31 mouse cellular contexts compared by ENCODE assay signal in genomic region chr10:79546483-79546882, GRCm38 (mm10). TPM values are rescaled to one million over a fixed set of nuclear protein-coding genes. Genes with fewer than 3 reads are reported as not detected.
DNase-seq lines count a peak whose midpoint lies in the region; ATAC-seq lines count a peak whose summit lies in the region.
"Had no signal": no experiment of that assay in that cellular context is flagged by ENCODE, and none has a peak within 500 bp of the region (broad histone marks: within the 10 kb centered on the region; RNA-seq: fewer than 3 reads in every experiment).

No protein-coding gene starts in this region.

- peaks cover 79% of the 10 kb centered on the region for H3K36me3 ChIP-seq in kidney, embryonic 16.5 days (ENCODE audit: insufficient read depth, low read length)

- H3K27ac ChIP-seq in kidney, embryonic 16.5 days (ENCODE audit: low read length) = no peak overlapping the region
- H3K27ac ChIP-seq: embryonic facial prominence, embryonic 12.5 days; embryonic facial prominence, embryonic 15.5 days; forebrain, embryonic 12.5 days; forebrain, embryonic 15.5 days; heart, embryonic 13.5 days; hindbrain, embryonic 12.5 days; hindbrain, embryonic 15.5 days; intestine, embryonic 15.5 days had no signal

- H3K4me1 ChIP-seq in kidney, embryonic 16.5 days (ENCODE audit: insufficient read depth, low read length) = no peaks in the 10 kb centered on the region
- H3K4me1 ChIP-seq: embryonic facial prominence, embryonic 12.5 days; embryonic facial prominence, embryonic 15.5 days; forebrain, embryonic 12.5 days; forebrain, embryonic 15.5 days; hindbrain, embryonic 12.5 days; hindbrain, embryonic 15.5 days had no signal

- H3K4me3 ChIP-seq in kidney, embryonic 16.5 days (ENCODE audit: low read length) = no peak overlapping the region
- H3K4me3 ChIP-seq: embryonic facial prominence, embryonic 12.5 days; embryonic facial prominence, embryonic 15.5 days; forebrain, embryonic 12.5 days; forebrain, embryonic 15.5 days; heart, embryonic 13.5 days; hindbrain, embryonic 12.5 days; hindbrain, embryonic 15.5 days; intestine, embryonic 15.5 days had no signal

- no peaks in the 10 kb centered on the region for H3K9me3 ChIP-seq in kidney, embryonic 16.5 days (ENCODE audit: low read length)
- H3K9me3 ChIP-seq: embryonic facial prominence, embryonic 12.5 days; embryonic facial prominence, embryonic 15.5 days; forebrain, embryonic 12.5 days; forebrain, embryonic 15.5 days; heart, embryonic 13.5 days; hindbrain, embryonic 12.5 days; hindbrain, embryonic 15.5 days; intestine, embryonic 15.5 days had no signal

- 87% methylated on average over 11 of the region's 11 CpGs for WGBS in kidney, embryonic 16.5 days

- H3K4me2 ChIP-seq in kidney, embryonic 16.5 days (replicated peaks; ENCODE audit: low read depth, low read length) = no peak overlapping the region
- H3K4me2 ChIP-seq: embryonic facial prominence, embryonic 12.5 days; embryonic facial prominence, embryonic 15.5 days; forebrain, embryonic 12.5 days; forebrain, embryonic 15.5 days; heart, embryonic 13.5 days; hindbrain, embryonic 12.5 days; hindbrain, embryonic 15.5 days; intestine, embryonic 15.5 days had no signal

- H3K9ac ChIP-seq in kidney, embryonic 16.5 days (replicated peaks; ENCODE audit: low read length) = no peak overlapping the region
- H3K9ac ChIP-seq: embryonic facial prominence, embryonic 12.5 days; embryonic facial prominence, embryonic 15.5 days; forebrain, embryonic 12.5 days; forebrain, embryonic 15.5 days; heart, embryonic 13.5 days; hindbrain, embryonic 12.5 days; hindbrain, embryonic 15.5 days; intestine, embryonic 15.5 days had no signal

- DNase-seq in heart, adult 11 months = peak; percentile 86
- DNase-seq in heart, adult 8-10 months (ENCODE audit: low spot score) = no peak
- DNase-seq in kidney, postnatal 10 days = peak; percentile 4
- peak; percentile 5 for DNase-seq in urinary bladder, adult 2 months (ENCODE audit: low spot score)
- DNase-seq in urinary bladder, postnatal 4 days (ENCODE audit: low spot score in 2 of 2) = no peak
- DNase-seq: adrenal gland, adult 8-10 months; adrenal gland, postnatal 25 days; cerebellum, adult 18-20 months; cerebellum, adult 9-11 months; cerebellum, postnatal 25 days; gastrocnemius, postnatal 10 days; gastrocnemius, postnatal 36 days had no signal

- no peak for ATAC-seq in kidney, embryonic 16.5 days (ENCODE audit: low FRiP score, low TSS enrichment)
- ATAC-seq: activated CD4-positive, CD25-positive, alpha-beta regulatory T cell, adult 4 months; forebrain, embryonic 15.5 days; intestine, embryonic 15.5 days had no signal

- no peaks in the 10 kb centered on the region for H3K27me3 ChIP-seq in kidney, embryonic 16.5 days (ENCODE audit: insufficient read depth, low read length)
- H3K27me3 ChIP-seq: embryonic facial prominence, embryonic 12.5 days; embryonic facial prominence, embryonic 15.5 days; forebrain, embryonic 12.5 days; forebrain, embryonic 15.5 days; heart, embryonic 13.5 days; hindbrain, embryonic 12.5 days; hindbrain, embryonic 15.5 days; intestine, embryonic 15.5 days had no signal

RNA-seq across cellular contexts. Expression of gene Mier2, which starts 8.5 kb away (rescaled TPM):
- 10 to 100 TPM; 10.6 to 17.6 (median 15.3) TPM for total RNA-seq in heart, adult 8-10 months (2022)
- 56.2 and 60.1 TPM in 2 replicates for polyA plus RNA-seq in kidney, embryonic 16.5 days (2015; fragmentation: Nextera tagmentation; extraction: Ambion mirVana)
- 54.3 and 59.5 TPM in 2 replicates for polyA plus RNA-seq in urinary bladder, adult 2 months (2012; rRNA removed)

RNA-seq across cellular contexts. Expression of gene Plpp2, which starts 12.9 kb away (rescaled TPM):
- total RNA-seq in heart, adult 8-10 months (2022) = 1 to 10 TPM; 3.1 to 7.1 (median 4.8) TPM
- polyA plus RNA-seq in kidney, embryonic 16.5 days (2015; fragmentation: Nextera tagmentation; extraction: Ambion mirVana) = 53.6 and 58.1 TPM in 2 replicates
- 21.5 and 29.1 TPM in 2 replicates for polyA plus RNA-seq in urinary bladder, adult 2 months (2012; rRNA removed)

RNA-seq across cellular contexts. Expression of gene Theg, which starts 40.6 kb away (rescaled TPM):
- not detected for total RNA-seq in heart, adult 8-10 months (2022)
- polyA plus RNA-seq in kidney, embryonic 16.5 days (2015; fragmentation: Nextera tagmentation; extraction: Ambion mirVana) = not detected in 2 replicates
- not detected in 2 replicates for polyA plus RNA-seq in urinary bladder, adult 2 months (2012; rRNA removed)
- total RNA-seq: adrenal gland, adult 8-10 months; adrenal gland, postnatal 25 days; common myeloid progenitor, adult 5-6 weeks; ES-E14; gastrocnemius, adult 18-20 months; gastrocnemius, postnatal 10 days; gastrocnemius, postnatal 36 days; granulocyte monocyte progenitor cell, adult 5-6 weeks; heart, postnatal 25 days; hematopoietic stem cell, adult 5-6 weeks had no signal
- polyA plus RNA-seq: activated CD4-positive, CD25-positive, alpha-beta regulatory T cell, adult 4 months; brain, embryonic 14.5 days; C2C12; embryonic facial prominence, embryonic 12.5 days; embryonic facial prominence, embryonic 15.5 days; forebrain, embryonic 12.5 days; forebrain, embryonic 15.5 days; heart, embryonic 13.5 days; heart, embryonic 16.5 days; hindbrain, embryonic 12.5 days; hindbrain, embryonic 15.5 days; intestine, embryonic 15.5 days had no signal

Comparison
In these comparisons a context has a peak if more than half of its experiments do, and no peak if none do; other contexts are left out.
1. DNase-seq: peak in heart, adult 11 months (single experiment), kidney, postnatal 10 days (single experiment) and urinary bladder, adult 2 months (single experiment); none in heart, adult 8-10 months (single experiment) and urinary bladder, postnatal 4 days (0 of 2).